Mouse (Mus musculus) left cerebral cortex, adult 18-20 months (tissue): Measurements from ENCODE around the gene Gm15517. TPM values are rescaled to one million over a fixed set of nuclear protein-coding genes. Genes with fewer than 3 reads are reported as not detected.
A peak's percentile ranks its signal among the peaks of the same experiment; 100 is the strongest.

Source experiments
- DNase-seq, 2 experiments: peaks; one replicate each; pipeline ENCODE4 v3.0.0; 2021 to 2022; ENCODE audit warnings: low spot score in 2 of 2, mixed read lengths in 1 of 2
- total RNA-seq, 2 experiments: library from RNA; stranded (reverse); gene quantifications; 2 replicates each; pipeline ENCODE4 v1.2.3; 2021

Gene Gm15517
- total RNA-seq, 2 experiments from 2014 or later: not detected

GRCm38 (mm10) chr7:44307261-44308020 lies 46.2 kb downstream of the Gm15517 start:
- DNase-seq: no peak

GRCm38 (mm10) chr7:44309475-44310284 lies 48.4 kb downstream of the Gm15517 start, which contains the start of gene Shank1:
Gene Shank1, plus strand, starts transcription at chr7:44310253.
- DNase-seq: no peak

DNA sequence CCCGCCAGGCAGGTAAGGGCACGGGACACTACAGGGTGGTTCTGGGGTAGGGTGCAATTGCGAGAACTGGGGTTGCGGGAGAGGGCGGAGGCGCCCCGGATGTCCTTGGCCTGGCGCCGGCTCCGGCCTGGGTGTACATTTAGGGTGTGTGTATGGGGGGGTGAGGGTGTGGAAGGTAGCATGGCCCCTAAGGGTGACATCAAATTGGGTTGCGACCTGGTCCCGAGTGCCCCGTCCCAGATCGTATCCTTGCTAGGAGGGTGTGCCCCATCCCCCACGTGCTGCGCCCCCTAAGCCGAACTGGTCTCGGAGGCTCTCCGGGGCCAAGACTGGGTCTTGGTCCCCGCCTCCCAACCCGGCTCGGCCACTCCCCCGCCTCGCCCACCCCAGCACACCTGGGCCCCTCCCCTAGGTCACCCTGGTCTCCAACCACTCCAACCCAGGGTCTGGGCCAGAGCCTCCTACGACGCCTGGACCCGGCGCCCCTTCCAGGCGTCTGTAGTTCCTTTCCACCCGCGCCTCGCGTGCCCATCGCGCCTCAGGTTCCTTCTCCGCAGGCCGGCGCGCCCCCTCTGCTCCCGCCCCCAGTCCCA lies 49.1 kb downstream of the Gm15517 start:
- no peak for DNase-seq

GRCm38 (mm10) chr7:44310878-44311712 lies 49.8 kb downstream of the Gm15517 start:
- peak; percentile 76 to 88 for DNase-seq

Other genes with a start within 250 kb of the Gm15517 start
- gene Klk1b26, start 249.3 kb upstream of the Gm15517 start, total RNA-seq: not detected
- gene Klk1b27, start 209.2 kb upstream of the Gm15517 start, total RNA-seq: not detected
- gene Klk1b21, start 159.1 kb upstream of the Gm15517 start, total RNA-seq: not detected
- not detected for gene Klk1b22, start 148.8 kb upstream of the Gm15517 start, total RNA-seq
- gene Klk1b16, start 124.7 kb upstream of the Gm15517 start, total RNA-seq: not detected
- gene Klk1b24, start 73.2 kb upstream of the Gm15517 start, total RNA-seq: not detected
- not detected for gene Klk1b3, start 63.3 kb upstream of the Gm15517 start, total RNA-seq
- not detected for gene Klk1b4, start 54.0 kb upstream of the Gm15517 start, total RNA-seq
- gene Klk1b5, start 45.5 kb upstream of the Gm15517 start, total RNA-seq: not detected
- gene Klk1, start 36.1 kb upstream of the Gm15517 start, total RNA-seq: not detected
- not detected for gene Gm36864, start 25.3 kb upstream of the Gm15517 start, total RNA-seq
- 1 to 10 TPM; 1.1 to 1.2 TPM for gene 1700028J19Rik, start 14.8 kb upstream of the Gm15517 start, total RNA-seq
- 10 to 100 TPM; 68.6 to 71.1 TPM for gene 2410002F23Rik, start 14.7 kb upstream of the Gm15517 start, total RNA-seq
- not detected for gene Acp4, start 4.1 kb upstream of the Gm15517 start, total RNA-seq
- gene Clec11a, start 45.5 kb downstream of the Gm15517 start, total RNA-seq: 1 to 10 TPM; 3.4 to 3.7 TPM
- gene Shank1, start 48.8 kb downstream of the Gm15517 start, total RNA-seq: 100 to 1,000 TPM; 519 to 589 TPM
- gene Syt3, start 122.7 kb downstream of the Gm15517 start, total RNA-seq: 10 to 100 TPM; 56.6 to 66.2 TPM
- gene 1700008O03Rik, start 124.4 kb downstream of the Gm15517 start, total RNA-seq: 1 to 10 TPM in 1 of 2 experiments, under 1 TPM in 1; 0.98 to 2.7 TPM
- gene Lrrc4b, start 167.6 kb downstream of the Gm15517 start, total RNA-seq: 100 to 1,000 TPM; 284 to 289 TPM
- gene Aspdh, start 203.9 kb downstream of the Gm15517 start, total RNA-seq: 1 to 10 TPM; 5.0 to 5.6 TPM
- 10 to 100 TPM; 76.7 to 77.9 TPM for gene Josd2, start 206.5 kb downstream of the Gm15517 start, total RNA-seq
- gene Emc10, start 235.1 kb downstream of the Gm15517 start, total RNA-seq: 100 to 1,000 TPM; 206 to 210 TPM
- gene Fam71e1, start 235.1 kb downstream of the Gm15517 start, total RNA-seq: 10 to 100 TPM; 15.1 to 15.5 TPM